Mouse (Mus musculus) neural tube, embryonic 11.5 days (tissue): Measurements from ENCODE around the gene Rapgef3. TPM values are rescaled to one million over a fixed set of nuclear protein-coding genes. Genes with fewer than 3 reads are reported as not detected.

Experiments used
- ATAC-seq: fragments of 200-750 bp; cut with Nextera tagmentation; 2 replicates; pipeline ENCODE4 v1.8.0; 2017; ENCODE audit warnings: moderate number of reproducible peaks, mild to moderate bottlenecking, moderate TSS enrichment, moderate library complexity; ENCODE audit not compliant: insufficient read depth, low FRiP score, low TSS enrichment
- DNase-seq: peaks from one replicate; pipeline ENCODE4 v3.0.0-alpha.2; 2015; ENCODE audit warnings: low spot score
- H3K27ac ChIP-seq: fragments of 300-500 bp; sonication (generic); 2 replicates; pipeline ENCODE4 v1.5.1; 2014; ENCODE audit warnings: low read depth, mild to moderate bottlenecking, low read length
- H3K27me3 ChIP-seq: fragments of 300-500 bp; sonication (generic); 2 replicates; pipeline ENCODE4 v1.6.1; 2014; ENCODE audit warnings: mild to moderate bottlenecking, low read length, mixed read lengths; ENCODE audit not compliant: control insufficient read depth, insufficient read depth
- H3K36me3 ChIP-seq: fragments of 300-500 bp; sonication (generic); 2 replicates; pipeline ENCODE4 v1.6.1; 2014; ENCODE audit warnings: mild to moderate bottlenecking, low read length, moderate library complexity, mixed read lengths; ENCODE audit not compliant: control insufficient read depth, insufficient read depth
- H3K4me1 ChIP-seq: fragments of 300-500 bp; sonication (generic); 2 replicates; pipeline ENCODE4 v1.6.1; 2014; ENCODE audit warnings: low read length, mixed read lengths; ENCODE audit not compliant: control insufficient read depth, insufficient read depth
- H3K4me2 ChIP-seq: fragments of 300-500 bp; sonication (generic); 2 replicates; pipeline ENCODE4 v1.6.1; 2014; ENCODE audit warnings: low read depth, mild to moderate bottlenecking, moderate library complexity
- H3K4me3 ChIP-seq: fragments of 300-500 bp; sonication (generic); 2 replicates; pipeline ENCODE4 v1.5.1; 2014; ENCODE audit warnings: low read depth, low read length
- H3K9ac ChIP-seq: fragments of 300-500 bp; sonication (generic); 2 replicates; pipeline ENCODE4 v1.6.1; 2014; ENCODE audit warnings: mild to moderate bottlenecking, low read length
- H3K9me3 ChIP-seq: fragments of 300-500 bp; sonication (generic); 2 replicates; pipeline ENCODE4 v1.6.1; 2016; ENCODE audit warnings: low read length; ENCODE audit not compliant: control insufficient read depth
- WGBS: fragments of 180-500 bp; shearing (Covaris S2); extraction: QIAGEN DNeasy Blood & Tissue Kit; methylation state at CpG from one replicate; pipeline ENCODE4 v1.1.7; 2014; 5-methylcytosine and 5-hydroxymethylcytosine counted together
- polyA plus RNA-seq: library from polyadenylated mRNA; unstranded; fragments of >200 nt; fragmentation: Nextera tagmentation; extraction: Ambion mirVana; gene quantifications from 2 replicates; pipeline ENCODE4 v1.2.1, GENCODE M21; 2014

Rapgef3 gene
- polyA plus RNA-seq, 1 experiment from 2014 or later = 6.0 TPM

DNA sequence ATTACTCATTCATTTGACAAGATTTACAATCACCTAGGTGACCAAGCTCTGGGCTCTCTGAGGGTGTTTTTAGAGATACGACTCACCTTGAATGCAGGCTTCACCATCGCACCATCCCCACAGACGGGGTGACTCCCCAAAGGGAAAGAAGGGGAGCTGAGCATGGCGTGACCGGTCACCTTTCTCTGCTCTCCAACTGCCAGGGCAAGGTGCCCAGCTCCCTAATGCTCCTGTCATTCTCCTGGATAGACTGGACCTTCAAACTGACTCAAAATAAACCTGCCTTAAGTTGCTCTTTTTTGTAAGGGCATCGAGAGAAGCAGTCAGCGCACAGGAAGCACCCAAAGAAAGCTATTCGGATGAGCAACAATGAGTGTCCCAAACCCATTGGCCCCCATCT is 2.5 kb upstream of the Rapgef3 start:
- H3K27me3 ChIP-seq = peaks cover 11% of the 10 kb centered on the region; the same call in 1 of the 2 replicates

DNA sequence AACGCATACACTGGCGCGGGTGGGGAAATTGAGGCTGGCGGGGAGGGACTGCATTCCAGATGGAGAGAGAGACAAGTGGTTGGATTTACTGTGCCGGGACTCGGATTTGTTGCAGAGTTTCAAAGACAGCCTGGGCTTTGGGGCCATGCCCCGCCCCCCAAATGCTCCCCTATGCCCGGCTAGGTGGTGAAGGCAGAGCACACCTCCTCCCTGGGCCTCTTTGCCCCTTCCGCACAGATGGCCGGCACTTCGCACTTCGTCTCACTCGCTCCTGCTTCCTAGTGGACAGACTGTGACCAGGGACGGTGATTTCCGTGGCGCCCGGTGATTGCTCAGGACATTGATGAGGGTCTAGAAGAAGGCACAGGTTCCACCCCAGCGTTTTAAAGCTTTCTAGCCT is 420 bp upstream of the Rapgef3 start:
- Histone ChIP-seq H3K4me2 (peak overlapping the region; percentile 89), H3K27ac (no peak overlapping the region), H3K4me3 (peak overlapping the region; percentile 31), H3K27me3 (peaks cover 13% of the 10 kb centered on the region; the same call in 1 of the 2 replicates), H3K9me3 (no peaks in the 10 kb centered on the region), H3K9ac (peak overlapping the region; percentile 51), H3K4me1 (peaks cover 27% of the 10 kb centered on the region), H3K36me3 (no peaks in the 10 kb centered on the region)
- ATAC-seq (0 out of 2 replicates have a peak, but pooled peaks have one; percentile 7), DNase-seq (peak; percentile 41)
- WGBS = under 1% methylated on average over 18 of the region's 18 CpGs

More for the DNA sequence above, 2.5 kb upstream of the Rapgef3 start:
- 81% methylated on average over 8 of the region's 8 CpGs for WGBS
- Histone ChIP-seq H3K27ac (no peak overlapping the region), H3K4me2 (no peak overlapping the region), H3K4me1 (peaks cover 24% of the 10 kb centered on the region), H3K9me3 (no peaks in the 10 kb centered on the region), H3K36me3 (no peaks in the 10 kb centered on the region), H3K4me3 (no peak overlapping the region), H3K9ac (no peak overlapping the region)
- ATAC-seq (no peak), DNase-seq (no peak)

DNA sequence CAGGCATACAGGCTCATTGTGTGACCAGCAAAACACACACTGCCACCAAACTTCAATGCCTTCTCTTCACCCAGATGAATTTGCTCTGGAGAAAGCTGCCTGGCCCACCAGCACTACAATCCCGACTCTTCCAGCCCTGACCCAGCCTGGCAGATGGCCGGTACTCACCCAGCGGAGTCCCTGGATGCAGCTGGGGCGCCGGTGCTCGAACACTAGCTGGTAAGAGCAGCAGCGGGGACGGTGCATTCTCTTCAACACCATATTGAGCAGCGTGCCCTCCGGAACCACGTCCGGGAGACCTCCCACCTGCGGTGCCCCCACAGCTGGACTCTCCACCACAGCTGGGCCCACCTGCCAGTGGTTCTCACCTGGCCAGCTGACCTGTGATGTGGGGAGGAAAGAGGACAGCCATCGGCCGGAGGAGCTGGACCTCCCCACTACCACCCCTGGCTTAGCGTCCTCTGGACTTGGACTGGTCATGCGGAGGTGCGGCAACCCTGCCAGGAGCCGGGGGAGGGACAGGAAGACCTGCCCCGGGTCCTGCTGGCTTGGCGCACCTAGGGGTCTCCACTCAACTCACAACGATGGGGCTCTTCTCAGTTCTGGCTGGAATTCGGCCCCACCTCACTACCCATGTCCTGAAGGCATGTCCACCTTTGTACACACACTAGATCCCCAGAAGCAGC is 1.0 kb downstream of the Rapgef3 start:
- H3K36me3 ChIP-seq = no peaks in the 10 kb centered on the region
- H3K4me2 ChIP-seq = peak overlapping the region; percentile 89
- no peak for DNase-seq
- H3K27ac ChIP-seq = peak overlapping the region; percentile 2; the same call in 1 of the 2 replicates
- peaks cover 27% of the 10 kb centered on the region for H3K4me1 ChIP-seq
- ATAC-seq = 0 out of 2 replicates have a peak, but pooled peaks have one; percentile 28
- H3K9ac ChIP-seq = 0 out of 2 replicates have a peak overlapping the region, but pooled peaks have one; percentile 51
- 4% methylated on average over 23 of the region's 23 CpGs for WGBS
- peak overlapping the region; percentile 31 for H3K4me3 ChIP-seq
- H3K27me3 ChIP-seq = peaks cover 13% of the 10 kb centered on the region; the same call in 1 of the 2 replicates
- H3K9me3 ChIP-seq = no peaks in the 10 kb centered on the region

DNA sequence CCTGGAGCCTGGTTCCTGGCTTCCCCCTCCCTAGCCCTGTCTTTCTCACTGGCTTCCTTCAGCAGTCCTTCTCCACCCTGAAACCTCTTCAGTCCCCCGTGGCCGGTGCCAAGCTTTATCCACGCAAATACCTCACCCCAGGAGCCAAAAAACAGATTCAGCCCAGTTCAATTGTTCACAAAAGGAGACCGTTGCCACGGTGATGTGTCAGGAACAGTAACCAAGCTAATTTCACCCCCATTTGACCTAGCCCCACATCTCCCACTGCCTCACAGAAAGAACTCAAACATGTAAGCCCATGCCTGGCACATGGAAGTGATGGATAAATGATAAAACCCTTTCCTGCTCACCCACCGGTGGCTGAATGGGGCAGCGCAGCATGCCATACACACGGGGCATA is 1.6 kb downstream of the Rapgef3 start:
- peak; percentile 65 for DNase-seq

DNA sequence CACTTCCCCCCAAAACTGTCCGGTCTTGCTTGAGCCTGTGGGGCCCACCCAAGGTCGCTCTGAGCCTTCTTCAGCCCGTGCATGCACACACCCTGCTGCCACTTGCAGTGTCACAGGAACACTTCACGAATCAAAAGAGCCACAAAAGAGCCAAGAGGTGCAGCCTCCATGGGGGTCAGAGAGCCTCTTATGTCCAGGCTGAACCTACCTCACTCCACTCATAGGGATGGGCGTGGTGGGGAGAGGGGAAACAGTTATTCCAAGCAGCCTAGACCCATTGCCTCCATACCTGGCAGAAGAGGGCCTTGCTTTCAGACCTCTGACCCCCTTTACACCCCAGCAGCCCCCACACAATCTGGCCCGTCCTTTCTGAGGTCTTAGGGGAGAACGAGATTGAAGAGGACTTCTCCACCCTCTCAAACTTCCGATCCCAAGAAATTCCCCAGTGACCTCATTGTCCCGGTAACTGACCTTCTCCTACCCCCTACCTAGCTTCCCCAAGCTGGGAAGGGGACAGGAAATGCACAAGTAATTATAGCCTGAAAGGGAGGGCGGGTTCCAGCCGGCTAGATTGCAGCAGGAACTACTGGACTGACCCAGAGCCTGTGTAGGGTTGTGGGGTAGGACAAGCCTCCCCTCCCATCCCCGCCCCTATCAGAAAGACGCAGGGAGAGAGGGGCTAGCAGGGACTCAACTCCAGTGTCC is 2.5 kb downstream of the Rapgef3 start:
- H3K36me3 ChIP-seq = no peaks in the 10 kb centered on the region
- peaks cover 13% of the 10 kb centered on the region; the same call in 1 of the 2 replicates for H3K27me3 ChIP-seq
- ATAC-seq (no peak), DNase-seq (no peak)
- H3K9me3 ChIP-seq = no peaks in the 10 kb centered on the region
- no peak overlapping the region for H3K4me3 ChIP-seq
- no peak overlapping the region; the same call in 1 of the 2 replicates for H3K9ac ChIP-seq
- WGBS = 31% methylated on average over 13 of the region's 13 CpGs
- H3K4me2 ChIP-seq = peak overlapping the region; percentile 89
- H3K4me1 ChIP-seq = peaks cover 27% of the 10 kb centered on the region
- H3K27ac ChIP-seq = no peak overlapping the region

More for the DNA sequence above, 1.6 kb downstream of the Rapgef3 start:
- peak overlapping the region; percentile 2; the same call in 1 of the 2 replicates for H3K27ac ChIP-seq
- no peak overlapping the region for H3K9ac ChIP-seq
- H3K27me3 ChIP-seq = peaks cover 13% of the 10 kb centered on the region; the same call in 1 of the 2 replicates
- ATAC-seq = peak; percentile 27; the same call in 1 of the 2 replicates
- peaks cover 27% of the 10 kb centered on the region for H3K4me1 ChIP-seq
- WGBS = 11% methylated on average over 8 of the region's 8 CpGs
- H3K4me2 ChIP-seq = peak overlapping the region; percentile 89
- H3K36me3 ChIP-seq = no peaks in the 10 kb centered on the region
- H3K9me3 ChIP-seq = no peaks in the 10 kb centered on the region
- H3K4me3 ChIP-seq = peak overlapping the region; percentile 31; the same call in 1 of the 2 replicates

DNA sequence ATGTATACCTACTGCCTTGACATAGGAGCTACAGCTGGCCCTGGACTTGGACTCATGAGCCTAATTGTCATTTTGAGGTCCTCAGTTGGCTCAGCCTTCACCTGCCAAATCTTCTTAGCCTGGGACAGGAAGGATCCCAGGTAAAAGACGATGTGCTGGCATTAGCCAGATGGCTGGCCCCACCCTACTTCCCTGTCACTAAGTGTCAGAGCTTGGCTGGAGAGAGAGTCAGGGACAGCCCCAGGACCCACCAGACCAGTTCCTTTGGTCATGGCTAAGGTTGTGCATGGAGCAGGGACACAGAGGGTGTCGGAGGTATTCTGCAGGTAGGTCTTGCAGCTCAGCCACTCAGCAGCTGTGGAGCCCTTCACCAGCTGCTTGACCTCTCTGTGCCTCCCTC is 3.2 kb downstream of the Rapgef3 start:
- Histone ChIP-seq H3K36me3 (no peaks in the 10 kb centered on the region), H3K27ac (no peak overlapping the region), H3K4me1 (peaks cover 27% of the 10 kb centered on the region), H3K9me3 (no peaks in the 10 kb centered on the region), H3K27me3 (peaks cover 13% of the 10 kb centered on the region; the same call in 1 of the 2 replicates), H3K9ac (no peak overlapping the region; the same call in 1 of the 2 replicates), H3K4me2 (no peak overlapping the region), H3K4me3 (no peak overlapping the region)
- DNase-seq (no peak), ATAC-seq (no peak)
- 79% methylated on average over 2 of the region's 2 CpGs for WGBS

DNA sequence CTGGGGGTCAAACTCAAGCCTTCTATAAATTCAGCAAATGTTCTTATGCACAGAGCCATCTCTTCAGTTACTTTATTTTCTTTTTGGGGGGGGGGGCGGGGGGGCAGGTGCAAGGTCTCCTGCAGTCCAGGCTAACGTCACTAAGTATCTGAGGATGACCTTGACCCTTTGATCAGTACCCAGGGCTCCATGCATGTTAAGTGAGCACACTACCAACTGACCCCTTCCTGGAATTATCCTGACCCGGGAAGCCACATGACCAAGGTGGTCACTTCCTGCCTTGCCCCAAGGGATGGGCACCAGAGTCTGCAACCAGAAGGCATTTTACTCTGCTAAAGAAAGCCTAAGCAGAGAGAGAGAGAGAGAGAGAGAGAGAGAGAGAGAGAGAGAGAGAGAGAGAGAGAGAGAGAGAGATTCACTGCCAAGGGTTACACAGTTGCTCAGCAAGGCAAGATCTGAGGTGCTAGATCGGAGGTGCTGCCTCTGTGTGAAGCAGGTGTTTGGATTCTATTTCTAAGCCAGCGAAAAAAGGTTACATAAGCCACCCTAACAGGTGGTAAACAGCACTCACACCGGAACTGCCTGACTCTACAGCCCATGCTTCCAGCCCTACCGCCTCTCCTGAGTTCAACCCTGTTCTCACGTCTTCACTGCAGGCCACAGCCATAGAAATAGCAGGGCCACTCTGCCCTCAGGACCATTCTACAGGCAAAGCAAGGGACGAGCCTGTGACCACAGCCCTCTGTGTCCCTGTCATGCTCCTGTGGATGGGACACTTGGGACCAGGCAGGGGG is 4.3 kb downstream of the Rapgef3 start:
- DNase-seq (no peak), ATAC-seq (no peak)
- H3K4me1 ChIP-seq = peaks cover 27% of the 10 kb centered on the region

DNA sequence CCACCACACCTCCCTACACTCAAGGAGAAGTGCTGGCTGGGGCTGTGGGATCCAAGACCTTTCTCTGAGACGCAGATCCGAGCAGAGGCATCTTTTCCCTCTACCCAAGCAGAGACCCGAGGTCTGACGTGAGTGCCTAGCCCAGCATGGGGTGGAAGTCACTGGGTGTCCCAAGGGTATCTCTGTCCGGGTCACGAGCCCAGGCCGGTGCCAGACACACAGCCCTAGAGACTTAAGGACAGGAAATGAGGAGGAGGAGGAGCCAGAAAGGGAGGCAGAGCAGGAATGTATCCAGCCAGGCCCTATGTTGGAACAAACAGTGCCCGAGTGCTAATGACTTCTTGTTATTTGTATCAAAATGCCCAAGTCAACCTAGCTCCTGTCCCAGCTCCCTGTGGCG is 5.0 kb downstream of the Rapgef3 start:
- H3K27ac ChIP-seq = no peak overlapping the region
- no peak overlapping the region for H3K4me2 ChIP-seq
- H3K27me3 ChIP-seq = peaks cover 10% of the 10 kb centered on the region; the same call in 1 of the 2 replicates
- peaks cover 24% of the 10 kb centered on the region for H3K4me1 ChIP-seq
- DNase-seq (no peak), ATAC-seq (no peak)
- H3K9ac ChIP-seq = no peak overlapping the region
- H3K4me3 ChIP-seq = no peak overlapping the region
- no peaks in the 10 kb centered on the region for H3K36me3 ChIP-seq
- H3K9me3 ChIP-seq = no peaks in the 10 kb centered on the region
- WGBS = 67% methylated on average over 9 of the region's 9 CpGs

More for the DNA sequence above, 4.3 kb downstream of the Rapgef3 start:
- Histone ChIP-seq H3K36me3 (no peaks in the 10 kb centered on the region), H3K27me3 (peaks cover 10% of the 10 kb centered on the region; the same call in 1 of the 2 replicates), H3K27ac (no peak overlapping the region), H3K4me2 (no peak overlapping the region), H3K4me3 (no peak overlapping the region), H3K9ac (no peak overlapping the region), H3K9me3 (no peaks in the 10 kb centered on the region)
- 65% methylated on average over 9 of the region's 9 CpGs for WGBS
